Mouse (Mus musculus): ENCODE data around the gene Mog.

GRCm38 (mm10) chr17:36972791-36973190 lies 50.4 kb downstream of the Mog start:
- no peak for TF ChIP-seq EP300 (IDR thresholded peaks at IDR 0.05; ENCODE audit: low read depth)
- no peak for TF ChIP-seq CTCF (IDR thresholded peaks at IDR 0.05; ENCODE audit: low read depth)

Data from liver, embryonic 14.5 days (tissue).